Mouse (Mus musculus) gastrocnemius, postnatal 25 days (tissue): Measurements from ENCODE around the gene Zbtb26. TPM values are rescaled to one million over a fixed set of nuclear protein-coding genes. Genes with fewer than 3 reads are reported as not detected.

Experiments
- total RNA-seq, 2 experiments: library from RNA; stranded (reverse); gene quantifications; 1 replicate in 1 of 2; 2 replicates in 1 of 2; pipeline ENCODE4 v1.2.3; 2021

The Zbtb26 gene
- total RNA-seq, 2 experiments from 2014 or later, result 3.7 to 4.0 TPM

Other genes with a start within 250 kb of the Zbtb26 start
- not detected for gene Olfr366, start 231.6 kb downstream of the Zbtb26 start, total RNA-seq
- gene Olfr368, start 116.6 kb downstream of the Zbtb26 start, total RNA-seq, result not detected
- gene Pdcl, start 83.8 kb downstream of the Zbtb26 start, total RNA-seq, result 10 to 100 TPM; 11.3 to 12.7 TPM
- 10 to 100 TPM; 33.4 to 40.7 TPM for gene Rc3h2, start 20.2 kb downstream of the Zbtb26 start, total RNA-seq
- gene Zbtb6, start within 50 bp of the Zbtb26 start, total RNA-seq, result 1 to 10 TPM; 2.9 to 3.1 TPM
- gene Rabgap1, start 144 bp upstream of the Zbtb26 start, total RNA-seq, result 10 to 100 TPM; 25.3 to 27.2 TPM
- gene Gpr21, start 73.2 kb upstream of the Zbtb26 start, total RNA-seq, result under 1 TPM; 0.51 to 0.83 TPM